Mouse (Mus musculus): ENCODE data around the gene Ppp1r27. TPM values are rescaled to one million over a fixed set of nuclear protein-coding genes. Genes with fewer than 3 reads are reported as not detected.
A peak's percentile ranks its signal among the peaks of the same experiment; 100 is the strongest.

Ppp1r27 gene
- polyA plus RNA-seq, 1 experiment: 1.0 TPM

DNA sequence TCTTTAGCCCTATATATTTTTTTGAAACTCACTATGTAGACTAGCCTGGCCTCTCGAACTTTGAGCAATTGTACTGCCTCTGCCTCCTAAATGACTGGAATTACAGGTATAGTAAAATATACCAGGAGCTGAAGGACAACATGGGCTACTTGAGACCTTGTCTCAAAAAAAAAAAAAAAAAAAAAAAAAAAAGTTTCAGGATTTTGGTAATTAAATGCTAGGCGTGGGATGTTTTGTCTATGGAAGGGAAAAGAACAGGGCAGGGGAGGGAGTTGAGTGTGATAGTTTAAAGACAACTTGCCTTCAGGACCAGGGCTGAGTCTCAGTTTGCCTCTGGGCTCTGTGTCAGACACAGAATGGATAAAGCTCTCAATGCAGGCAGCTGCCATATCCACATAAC is 24.1 kb upstream of the Ppp1r27 start:
- Histone ChIP-seq H3ac (ENCODE audit: control insufficient read depth, insufficient read length) (no peak overlapping the region), H3K27me3 (ENCODE audit: control insufficient read depth, insufficient read depth, insufficient read length) (no peaks in the 10 kb centered on the region), H3K79me2 (ENCODE audit: control insufficient read depth, insufficient read depth) (peaks cover 48% of the 10 kb centered on the region), H3K4me3 (no peak overlapping the region), H3K36me3 (ENCODE audit: control insufficient read depth, insufficient read depth) (peaks cover 24% of the 10 kb centered on the region), H3K4me2 (ENCODE audit: low read depth) (peak overlapping the region; percentile 91)
- TF ChIP-seq TCF12 (IDR thresholded peaks at IDR 0.05; ENCODE audit: insufficient read depth, poor library complexity, severe bottlenecking): no peak
- TF ChIP-seq CEBPB (IDR thresholded peaks at IDR 0.05; ENCODE audit: insufficient read depth, poor library complexity, severe bottlenecking): no peak
- peak; percentile 33 for TF ChIP-seq POLR2AphosphoS2 (IDR thresholded peaks at IDR 0.05; ENCODE audit: insufficient read length, low read depth)

DNA sequence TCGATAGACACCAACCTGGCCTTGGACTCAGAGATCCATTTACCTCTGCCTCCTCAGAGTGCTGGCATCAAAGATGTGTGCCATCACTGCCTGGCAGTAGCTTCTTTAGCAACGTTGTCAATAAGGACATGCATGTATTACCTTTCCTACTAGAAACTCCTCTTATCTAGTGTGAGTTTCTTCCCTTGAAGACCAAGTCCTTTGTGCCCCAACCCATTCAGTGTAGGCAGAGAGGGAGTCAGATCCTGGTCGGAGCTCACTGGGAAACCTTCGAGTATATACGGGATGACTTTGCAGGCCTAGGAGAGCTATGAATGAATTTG is 23.3 kb upstream of the Ppp1r27 start:
- Histone ChIP-seq H3K4me3 (peak overlapping the region; percentile 75), H3K27me3 (ENCODE audit: control insufficient read depth, insufficient read depth, insufficient read length) (no peaks in the 10 kb centered on the region), H3K36me3 (ENCODE audit: control insufficient read depth, insufficient read depth) (peaks cover 17% of the 10 kb centered on the region), H3K4me2 (ENCODE audit: low read depth) (peak overlapping the region; percentile 91), H3ac (ENCODE audit: control insufficient read depth, insufficient read length) (no peak overlapping the region), H3K79me2 (ENCODE audit: control insufficient read depth, insufficient read depth) (peaks cover 43% of the 10 kb centered on the region)
- TF ChIP-seq TCF12 (IDR thresholded peaks at IDR 0.05; ENCODE audit: insufficient read depth, poor library complexity, severe bottlenecking): no peak
- no peak for TF ChIP-seq USF1 (IDR thresholded peaks at IDR 0.05; ENCODE audit: low read depth)
- no peak for TF ChIP-seq MAX (IDR thresholded peaks at IDR 0.05; ENCODE audit: low read depth)
- TF ChIP-seq POLR2AphosphoS2 (IDR thresholded peaks at IDR 0.05; ENCODE audit: insufficient read length, low read depth): peak; percentile 45

DNA sequence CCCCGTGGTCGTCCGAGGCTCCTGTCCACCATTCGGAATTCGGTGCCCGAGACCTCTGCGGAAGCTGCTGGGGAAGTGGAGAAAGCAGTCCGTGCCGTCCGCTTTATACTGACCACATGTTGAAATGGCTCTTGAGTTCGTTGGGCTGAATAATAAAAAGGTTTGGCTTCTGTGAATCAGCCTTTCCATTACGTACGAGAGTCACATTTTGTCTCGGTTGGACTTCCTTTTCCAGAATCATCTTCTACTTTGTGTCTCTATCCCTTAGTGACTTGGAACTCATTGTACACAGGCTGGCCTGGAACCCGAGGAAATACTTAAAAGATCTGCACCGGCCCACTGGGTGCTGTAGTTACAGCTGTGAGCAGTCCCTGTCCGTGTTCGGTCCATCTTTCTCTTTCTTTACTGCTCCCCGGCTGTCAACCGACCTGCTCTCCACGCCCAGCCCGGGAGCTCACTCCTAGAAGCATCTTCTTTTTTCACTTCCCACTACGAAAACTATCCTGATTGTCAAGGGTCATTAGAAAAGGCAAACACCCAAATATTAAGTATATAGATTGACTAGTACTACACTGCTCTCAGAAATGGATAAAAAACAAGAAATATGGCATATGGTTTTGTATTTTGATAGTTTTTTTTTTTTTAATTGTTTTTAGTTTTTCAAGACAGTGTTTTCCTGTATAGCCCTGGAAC is 22.8 kb upstream of the Ppp1r27 start:
- peak overlapping the region; percentile 68 for H3ac ChIP-seq (ENCODE audit: control insufficient read depth, insufficient read length)
- peaks cover 13% of the 10 kb centered on the region for H3K36me3 ChIP-seq (ENCODE audit: control insufficient read depth, insufficient read depth)
- peaks cover 40% of the 10 kb centered on the region for H3K79me2 ChIP-seq (ENCODE audit: control insufficient read depth, insufficient read depth)
- TF ChIP-seq MYOG (IDR thresholded peaks at IDR 0.05; ENCODE audit: control insufficient read depth in 1 of 3, insufficient read depth in 1 of 3, insufficient read length in 2 of 3, low read depth in 2 of 3) (no peak), POLR2AphosphoS2 (IDR thresholded peaks at IDR 0.05; ENCODE audit: insufficient read length, low read depth) (peak; percentile 18)
- H3K27me3 ChIP-seq (ENCODE audit: control insufficient read depth, insufficient read depth, insufficient read length): no peaks in the 10 kb centered on the region
- peak overlapping the region; percentile 75 for H3K4me3 ChIP-seq
- H3K4me2 ChIP-seq (ENCODE audit: low read depth): peak overlapping the region; percentile 91

- Histone ChIP-seq H3K4me3 (peak within 1 kb of the TSS; percentile 75), H3K4me2 (ENCODE audit: low read depth) (peak within 1 kb of the TSS; percentile 91), H3K27me3 (ENCODE audit: control insufficient read depth, insufficient read depth, insufficient read length) (no peaks in the 10 kb centered on the region), H3ac (ENCODE audit: control insufficient read depth, insufficient read length) (peak within 1 kb of the TSS; percentile 68), H3K79me2 (ENCODE audit: control insufficient read depth, insufficient read depth) (peaks cover 43% of the 10 kb centered on the region), H3K36me3 (ENCODE audit: control insufficient read depth, insufficient read depth) (peaks cover 17% of the 10 kb centered on the region)
- TF ChIP-seq MYOD1 (IDR thresholded peaks at IDR 0.05; ENCODE audit: control insufficient read depth in 1 of 3, insufficient read length in 2 of 3, low read depth in 2 of 3) (peak in 1 of 3 experiments; percentile 24), SRF (IDR thresholded peaks at IDR 0.05; ENCODE audit: control insufficient read depth, insufficient read length, low read depth) (peak; percentile 80), POLR2A (IDR thresholded peaks at IDR 0.05; ENCODE audit: insufficient read length, low read depth) (peak; percentile 100), MYOG (IDR thresholded peaks at IDR 0.05; ENCODE audit: control insufficient read depth in 1 of 3, insufficient read depth in 1 of 3, insufficient read length in 2 of 3, low read depth in 2 of 3) (peak in 2 of 3 experiments; percentile 11), E2F4 (IDR thresholded peaks at IDR 0.05; ENCODE audit: insufficient read depth) (peak; percentile 85), POLR2AphosphoS2 (IDR thresholded peaks at IDR 0.05; ENCODE audit: insufficient read length, low read depth) (peak; percentile 100), REST (IDR thresholded peaks at IDR 0.05; ENCODE audit: insufficient read depth, insufficient read length) (peak; percentile 57), CEBPB (IDR thresholded peaks at IDR 0.05; ENCODE audit: insufficient read depth, poor library complexity, severe bottlenecking) (no peak), TCF3 (IDR thresholded peaks at IDR 0.05; ENCODE audit: insufficient read length, low read depth) (peak; percentile 21), TCF12 (IDR thresholded peaks at IDR 0.05; ENCODE audit: insufficient read depth, poor library complexity, severe bottlenecking) (no peak), MAX (IDR thresholded peaks at IDR 0.05; ENCODE audit: low read depth) (no peak), USF1 (IDR thresholded peaks at IDR 0.05; ENCODE audit: low read depth) (no peak)
Measured at GRCm38 (mm10) chr11:120572752-120573584, 22.0 kb upstream of the Ppp1r27 start, which contains the start of gene P4hb. Gene P4hb, minus strand, starts transcription at chr11:120573253.

DNA sequence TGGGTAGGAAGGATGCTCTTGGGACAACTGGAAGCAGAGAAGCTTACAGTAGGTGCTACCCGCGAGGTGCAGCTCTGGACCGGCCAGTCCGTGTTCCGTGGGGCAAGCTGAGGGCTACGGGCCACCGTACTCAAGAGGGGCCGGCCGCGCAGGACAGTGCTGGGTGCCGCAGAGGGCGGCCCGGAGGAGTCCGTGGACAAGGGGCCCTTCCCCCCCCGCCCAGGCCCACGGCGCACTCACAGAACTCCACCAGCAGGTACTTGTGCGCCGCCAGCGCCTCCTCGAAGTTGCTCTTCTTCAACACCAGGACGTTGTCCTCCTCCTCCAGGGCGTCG is 21.5 kb upstream of the Ppp1r27 start:
- H3K4me3 ChIP-seq: peak overlapping the region; percentile 75
- no peak for TF ChIP-seq POLR2AphosphoS2 (IDR thresholded peaks at IDR 0.05; ENCODE audit: insufficient read length, low read depth)
- TF ChIP-seq TCF12 (IDR thresholded peaks at IDR 0.05; ENCODE audit: insufficient read depth, poor library complexity, severe bottlenecking): no peak
- no peak for TF ChIP-seq CEBPB (IDR thresholded peaks at IDR 0.05; ENCODE audit: insufficient read depth, poor library complexity, severe bottlenecking)
- no peak for TF ChIP-seq TCF3 (IDR thresholded peaks at IDR 0.05; ENCODE audit: insufficient read length, low read depth)
- no peak for TF ChIP-seq MYOG (IDR thresholded peaks at IDR 0.05; ENCODE audit: control insufficient read depth in 1 of 3, insufficient read depth in 1 of 3, insufficient read length in 2 of 3, low read depth in 2 of 3)
- no peak for TF ChIP-seq POLR2A (IDR thresholded peaks at IDR 0.05; ENCODE audit: insufficient read length, low read depth)
- no peak for TF ChIP-seq MYOD1 (IDR thresholded peaks at IDR 0.05; ENCODE audit: control insufficient read depth in 1 of 3, insufficient read length in 2 of 3, low read depth in 2 of 3)
- TF ChIP-seq USF1 (IDR thresholded peaks at IDR 0.05; ENCODE audit: low read depth): no peak
- TF ChIP-seq E2F4 (IDR thresholded peaks at IDR 0.05; ENCODE audit: insufficient read depth): no peak
- no peak for TF ChIP-seq MAX (IDR thresholded peaks at IDR 0.05; ENCODE audit: low read depth)
- TF ChIP-seq REST (IDR thresholded peaks at IDR 0.05; ENCODE audit: insufficient read depth, insufficient read length): no peak
- TF ChIP-seq SRF (IDR thresholded peaks at IDR 0.05; ENCODE audit: control insufficient read depth, insufficient read length, low read depth): no peak
- peaks cover 49% of the 10 kb centered on the region for H3K79me2 ChIP-seq (ENCODE audit: control insufficient read depth, insufficient read depth)
- H3K27me3 ChIP-seq (ENCODE audit: control insufficient read depth, insufficient read depth, insufficient read length): no peaks in the 10 kb centered on the region
- H3ac ChIP-seq (ENCODE audit: control insufficient read depth, insufficient read length): peak overlapping the region; percentile 68
- peaks cover 18% of the 10 kb centered on the region for H3K36me3 ChIP-seq (ENCODE audit: control insufficient read depth, insufficient read depth)
- H3K4me2 ChIP-seq (ENCODE audit: low read depth): peak overlapping the region; percentile 87

All from myocyte (in vitro differentiated cells).